Mouse (Mus musculus): ENCODE results near the gene Fam83f. TPM values are rescaled to one million over a fixed set of nuclear protein-coding genes. Genes with fewer than 3 reads are reported as not detected.

The Fam83f gene
- total and polyA plus RNA-seq, 2 experiments from 2014 or later: 0.48 to 0.93 TPM

DNA sequence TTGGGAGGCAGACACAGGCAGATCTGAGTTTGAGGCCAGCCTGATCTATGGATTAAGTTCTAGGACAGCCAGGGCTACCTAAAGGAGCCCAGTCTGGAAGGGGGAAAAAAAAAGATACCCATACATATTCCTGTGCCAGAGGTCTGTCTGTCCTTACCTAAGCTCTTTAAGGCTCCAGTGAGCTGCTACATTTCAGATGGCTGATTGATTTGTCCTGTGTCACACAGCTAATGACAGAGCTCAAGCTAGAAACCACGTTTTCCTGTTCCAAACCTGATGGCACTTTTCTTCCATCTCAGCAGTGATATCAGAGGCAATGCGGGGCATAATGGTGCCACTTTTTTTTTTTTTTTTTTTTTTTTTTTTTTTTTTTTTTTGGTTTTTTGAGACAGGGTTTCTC is 40.3 kb upstream of the Fam83f start:
- H3K27me3 ChIP-seq (ENCODE audit: insufficient read depth, low read length): no peaks in the 10 kb centered on the region
- ATAC-seq (ENCODE audit: low FRiP score) (no peak), DNase-seq (ENCODE audit: low spot score) (no peak)
- no peak overlapping the region for H3K9ac ChIP-seq (replicated peaks; ENCODE audit: low read length, poor library complexity, severe bottlenecking)
- no peak overlapping the region for H3K4me2 ChIP-seq (ENCODE audit: low read depth, low read length, poor library complexity, severe bottlenecking)
- H3K27ac ChIP-seq (ENCODE audit: low read depth, low read length): no peak overlapping the region
- no peaks in the 10 kb centered on the region for H3K9me3 ChIP-seq (ENCODE audit: low read length)
- no peak overlapping the region for H3K4me3 ChIP-seq (ENCODE audit: low read depth, low read length)
- TF ChIP-seq CTCF (IDR thresholded peaks at IDR 0.05): no peak
- no peaks in the 10 kb centered on the region for H3K36me3 ChIP-seq (ENCODE audit: insufficient read depth, low read length)
- no peaks in the 10 kb centered on the region for H3K4me1 ChIP-seq (ENCODE audit: insufficient read depth, low read length)
- WGBS: 79% methylated on average over 2 of the region's 2 CpGs

DNA sequence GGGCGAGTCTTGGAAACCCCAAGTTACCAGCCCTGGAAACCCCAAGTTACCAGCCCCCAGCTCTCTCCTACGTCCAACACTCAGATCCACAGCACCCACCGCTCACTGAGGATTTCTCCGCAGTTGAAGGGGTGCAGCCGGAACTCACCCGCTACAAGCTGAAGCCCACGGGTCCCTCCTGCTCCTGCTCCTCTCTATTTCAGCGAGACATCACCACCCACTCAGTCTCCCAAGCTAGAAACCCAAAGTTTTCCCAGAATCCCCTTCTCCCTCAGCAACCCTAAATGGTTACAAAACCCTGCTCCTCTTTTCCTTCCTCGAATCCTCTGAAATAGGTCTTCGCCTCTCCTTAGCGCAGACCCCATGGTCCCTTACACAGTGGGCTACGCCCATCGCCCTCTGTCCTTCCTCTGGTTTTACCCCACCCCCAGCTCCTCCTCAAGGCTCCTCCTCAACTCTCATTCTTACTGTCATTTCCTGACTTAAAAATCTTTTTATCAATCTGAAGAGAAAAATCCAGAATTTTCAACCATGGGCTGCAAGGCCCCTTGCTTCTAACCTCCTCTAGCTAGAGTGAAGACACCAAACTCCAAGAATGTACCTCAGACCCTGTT is 39.3 kb upstream of the Fam83f start:
- ATAC-seq (ENCODE audit: low FRiP score) (no peak), DNase-seq (ENCODE audit: low spot score) (no peak)
- H3K4me3 ChIP-seq (ENCODE audit: low read depth, low read length): no peak overlapping the region
- H3K36me3 ChIP-seq (ENCODE audit: insufficient read depth, low read length): no peaks in the 10 kb centered on the region
- no peaks in the 10 kb centered on the region for H3K9me3 ChIP-seq (ENCODE audit: low read length)
- no peaks in the 10 kb centered on the region for H3K27me3 ChIP-seq (ENCODE audit: insufficient read depth, low read length)
- WGBS: 90% methylated on average over 13 of the region's 13 CpGs
- no peak overlapping the region for H3K27ac ChIP-seq (ENCODE audit: low read depth, low read length)
- TF ChIP-seq CTCF (IDR thresholded peaks at IDR 0.05): no peak
- no peak overlapping the region for H3K9ac ChIP-seq (replicated peaks; ENCODE audit: low read length, poor library complexity, severe bottlenecking)
- no peak overlapping the region for H3K4me2 ChIP-seq (ENCODE audit: low read depth, low read length, poor library complexity, severe bottlenecking)
- no peaks in the 10 kb centered on the region for H3K4me1 ChIP-seq (ENCODE audit: insufficient read depth, low read length)

DNA sequence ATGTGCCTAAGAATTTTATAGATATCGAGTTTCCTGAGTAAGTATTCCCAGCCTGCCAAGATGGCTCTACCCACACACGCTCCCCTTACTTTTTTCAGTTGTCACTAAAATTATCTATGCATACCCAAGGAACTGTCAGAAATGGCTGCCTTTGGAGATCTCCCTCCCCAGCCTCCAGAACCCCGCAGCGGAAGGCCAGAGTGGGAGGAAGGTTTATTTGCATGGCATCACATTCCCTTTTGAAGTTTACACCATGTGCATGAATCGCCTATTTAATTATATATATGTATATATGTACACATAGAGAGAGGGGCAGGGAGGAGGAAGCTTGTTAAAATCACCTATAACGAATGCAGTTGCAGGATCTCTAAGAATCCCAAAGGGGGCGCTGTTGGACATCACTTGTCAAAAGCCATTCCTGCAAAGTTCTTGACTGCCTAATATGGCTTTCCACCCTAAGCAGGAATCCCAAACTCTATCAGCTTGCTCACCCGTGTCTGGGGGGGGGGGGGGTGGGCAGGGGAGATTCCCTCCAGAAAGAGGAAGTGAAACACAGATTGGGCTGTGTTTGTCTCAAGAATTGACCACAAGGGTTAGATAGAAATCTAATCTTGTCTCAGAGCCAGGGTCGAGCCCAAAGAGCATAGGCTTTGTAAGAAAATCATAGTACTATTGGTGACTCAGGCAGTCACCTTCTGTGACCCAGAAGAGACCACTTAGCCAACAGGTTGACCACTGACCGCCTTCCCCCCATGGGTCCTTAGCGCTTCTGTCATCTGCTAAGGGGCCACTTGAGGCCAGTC is 37.1 kb upstream of the Fam83f start:
- peak; percentile 70 for TF ChIP-seq CTCF (IDR thresholded peaks at IDR 0.05)
- DNase-seq (ENCODE audit: low spot score) (peak; percentile 77), ATAC-seq (ENCODE audit: low FRiP score) (no peak)
- 54% methylated on average over 11 of the region's 11 CpGs for WGBS
- H3K36me3 ChIP-seq (ENCODE audit: insufficient read depth, low read length): no peaks in the 10 kb centered on the region
- no peak overlapping the region for H3K4me2 ChIP-seq (ENCODE audit: low read depth, low read length, poor library complexity, severe bottlenecking)
- no peak overlapping the region for H3K4me3 ChIP-seq (ENCODE audit: low read depth, low read length)
- H3K4me1 ChIP-seq (ENCODE audit: insufficient read depth, low read length): no peaks in the 10 kb centered on the region
- H3K9me3 ChIP-seq (ENCODE audit: low read length): no peaks in the 10 kb centered on the region
- no peak overlapping the region for H3K27ac ChIP-seq (ENCODE audit: low read depth, low read length)
- H3K27me3 ChIP-seq (ENCODE audit: insufficient read depth, low read length): no peaks in the 10 kb centered on the region
- H3K9ac ChIP-seq (replicated peaks; ENCODE audit: low read length, poor library complexity, severe bottlenecking): no peak overlapping the region

DNA sequence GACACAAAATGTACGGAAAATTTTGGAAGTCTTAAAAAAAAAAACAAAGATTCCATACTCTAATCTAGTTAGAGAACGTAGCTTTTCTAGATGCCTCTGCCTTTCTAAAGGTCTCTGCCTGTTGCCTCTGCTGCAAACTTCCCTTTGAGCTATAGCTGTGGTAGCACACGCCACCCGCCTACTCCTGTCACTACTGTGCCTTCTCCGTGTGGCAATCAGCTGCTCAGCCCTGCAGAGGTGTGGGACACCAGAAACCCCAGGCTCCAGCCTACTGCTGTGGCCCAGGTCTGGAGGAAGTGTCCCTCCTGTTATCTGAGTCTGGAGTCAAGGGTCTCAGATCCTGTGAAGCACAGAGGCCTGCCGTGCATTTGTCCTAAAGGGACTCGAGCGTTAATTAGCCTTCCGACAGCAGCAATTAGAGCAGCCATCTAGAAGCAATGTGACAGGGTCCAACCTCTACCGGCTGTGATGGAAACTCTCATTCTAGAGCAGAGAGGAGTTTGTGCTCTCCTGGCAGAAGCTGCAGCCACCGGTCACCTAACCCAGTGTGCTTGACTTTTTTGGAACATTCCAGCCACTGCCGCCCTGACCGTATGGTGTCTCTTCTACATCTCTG is 34.8 kb upstream of the Fam83f start:
- no peak overlapping the region for H3K4me3 ChIP-seq (ENCODE audit: low read depth, low read length)
- TF ChIP-seq CTCF (IDR thresholded peaks at IDR 0.05): no peak
- no peak overlapping the region for H3K4me2 ChIP-seq (ENCODE audit: low read depth, low read length, poor library complexity, severe bottlenecking)
- H3K27ac ChIP-seq (ENCODE audit: low read depth, low read length): no peak overlapping the region
- H3K27me3 ChIP-seq (ENCODE audit: insufficient read depth, low read length): no peaks in the 10 kb centered on the region
- no peaks in the 10 kb centered on the region for H3K9me3 ChIP-seq (ENCODE audit: low read length)
- WGBS: 65% methylated on average over 13 of the region's 13 CpGs
- peak; percentile 33 for DNase-seq (ENCODE audit: low spot score)
- H3K4me1 ChIP-seq (ENCODE audit: insufficient read depth, low read length): no peaks in the 10 kb centered on the region
- no peaks in the 10 kb centered on the region for H3K36me3 ChIP-seq (ENCODE audit: insufficient read depth, low read length)
- no peak for ATAC-seq (ENCODE audit: low FRiP score)
- H3K9ac ChIP-seq (replicated peaks; ENCODE audit: low read length, poor library complexity, severe bottlenecking): no peak overlapping the region

DNA sequence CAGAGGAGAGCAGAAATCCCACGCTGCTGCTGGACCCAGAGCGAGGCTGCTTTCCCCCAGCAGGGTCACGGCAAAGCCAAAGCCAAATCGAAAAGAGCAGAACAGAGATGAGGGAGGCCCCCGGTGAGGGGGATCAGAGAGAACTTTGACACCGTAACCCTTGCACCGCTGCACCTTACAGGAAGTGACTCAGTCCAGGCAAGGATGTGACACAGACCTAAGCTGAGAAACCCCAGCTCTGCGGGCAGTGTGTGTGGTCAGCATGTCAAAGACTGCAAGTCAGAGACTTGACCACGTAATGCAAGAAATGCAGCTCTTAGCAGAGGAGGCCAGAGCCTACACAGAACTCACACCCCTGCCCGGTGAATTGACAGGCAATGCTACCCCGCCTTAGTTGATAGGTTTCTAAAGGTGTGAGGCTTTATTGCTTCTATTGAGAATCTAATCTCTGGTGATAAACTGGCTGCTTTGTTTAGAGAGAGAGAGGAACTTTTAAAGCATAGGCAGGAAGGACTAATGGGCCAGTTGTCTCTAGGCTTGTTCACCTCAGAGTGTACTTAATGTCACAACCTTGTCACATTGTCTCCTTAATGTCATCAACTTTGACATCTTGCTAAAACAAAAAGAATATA is 32.5 kb upstream of the Fam83f start:
- Histone ChIP-seq H3K9me3 (ENCODE audit: low read length) (no peaks in the 10 kb centered on the region), H3K4me2 (ENCODE audit: low read depth, low read length, poor library complexity, severe bottlenecking) (no peak overlapping the region), H3K4me3 (ENCODE audit: low read depth, low read length) (no peak overlapping the region), H3K9ac (replicated peaks; ENCODE audit: low read length, poor library complexity, severe bottlenecking) (no peak overlapping the region), H3K27ac (ENCODE audit: low read depth, low read length) (no peak overlapping the region), H3K4me1 (ENCODE audit: insufficient read depth, low read length) (no peaks in the 10 kb centered on the region), H3K27me3 (ENCODE audit: insufficient read depth, low read length) (no peaks in the 10 kb centered on the region), H3K36me3 (ENCODE audit: insufficient read depth, low read length) (no peaks in the 10 kb centered on the region)
- WGBS: 63% methylated on average over 11 of the region's 11 CpGs
- no peak for TF ChIP-seq CTCF (IDR thresholded peaks at IDR 0.05)
- DNase-seq (ENCODE audit: low spot score) (no peak), ATAC-seq (ENCODE audit: low FRiP score) (no peak)

All from midbrain, postnatal 0 days (tissue).